Mouse (Mus musculus) kidney, adult 2 months (tissue): ENCODE data around the gene Aftph. TPM values are rescaled to one million over a fixed set of nuclear protein-coding genes. Genes with fewer than 3 reads are reported as not detected.

Experiments
- DNase-seq: peaks from one replicate; pipeline ENCODE4 v3.0.0; 2021
- H3K27ac ChIP-seq: fragments of 200-500 bp; 2 replicates; pipeline ENCODE4 v1.5.1; 2012; ENCODE audit warnings: low read depth, low read length, control low read depth, inconsistent platforms; ENCODE audit not compliant: insufficient read depth
- H3K27me3 ChIP-seq: fragments of 200-500 bp; replicated peaks from 2 replicates; pipeline ENCODE4 v1.6.1; 2012; ENCODE audit warnings: mild to moderate bottlenecking, moderate library complexity, low read length, inconsistent platforms; ENCODE audit not compliant: control insufficient read depth, insufficient read depth
- H3K36me3 ChIP-seq: fragments of 200-500 bp; 2 replicates; pipeline ENCODE4 v1.6.1; 2012; ENCODE audit warnings: mild to moderate bottlenecking, moderate library complexity, low read length, inconsistent platforms; ENCODE audit not compliant: control insufficient read depth, insufficient read depth
- H3K4me1 ChIP-seq: fragments of 200-500 bp; 2 replicates; pipeline ENCODE4 v1.6.1; 2011; ENCODE audit warnings: low read length; ENCODE audit not compliant: control insufficient read depth, insufficient read depth
- H3K4me3 ChIP-seq: fragments of 200-500 bp; 2 replicates; pipeline ENCODE4 v1.5.1; 2011; ENCODE audit warnings: mild to moderate bottlenecking, low read depth, low read length, control low read depth; ENCODE audit not compliant: insufficient read depth
- CTCF ChIP-seq: fragments of 200-500 bp; conservative IDR thresholded peaks from 2 replicates; pipeline ENCODE4 v1.5.1; 2011; ENCODE audit warnings: low read depth, mild to moderate bottlenecking, control low read depth, low read length, moderate library complexity, mixed read lengths; ENCODE audit not compliant: insufficient read depth, insufficient read length
- POLR2A ChIP-seq: fragments of 200-500 bp; IDR thresholded peaks from one replicate; pipeline ENCODE4 v1.6.1; 2011; ENCODE audit warnings: low read depth, low read length, control low read depth
- WGBS: fragments of 180-500 bp; shearing (Covaris S2); methylation state at CpG from one replicate; pipeline ENCODE4 v1.1.7; 2018; 5-methylcytosine and 5-hydroxymethylcytosine counted together
- polyA plus RNA-seq: library from polyadenylated mRNA; depleted of rRNA; stranded (reverse); fragments of >200 nt; gene quantifications from 2 replicates; pipeline ENCODE4 v1.2.3, GENCODE M21; 2012; rRNA removed

Aftph gene
- 72.8 and 78.8 TPM in 2 replicates for polyA plus RNA-seq

DNA sequence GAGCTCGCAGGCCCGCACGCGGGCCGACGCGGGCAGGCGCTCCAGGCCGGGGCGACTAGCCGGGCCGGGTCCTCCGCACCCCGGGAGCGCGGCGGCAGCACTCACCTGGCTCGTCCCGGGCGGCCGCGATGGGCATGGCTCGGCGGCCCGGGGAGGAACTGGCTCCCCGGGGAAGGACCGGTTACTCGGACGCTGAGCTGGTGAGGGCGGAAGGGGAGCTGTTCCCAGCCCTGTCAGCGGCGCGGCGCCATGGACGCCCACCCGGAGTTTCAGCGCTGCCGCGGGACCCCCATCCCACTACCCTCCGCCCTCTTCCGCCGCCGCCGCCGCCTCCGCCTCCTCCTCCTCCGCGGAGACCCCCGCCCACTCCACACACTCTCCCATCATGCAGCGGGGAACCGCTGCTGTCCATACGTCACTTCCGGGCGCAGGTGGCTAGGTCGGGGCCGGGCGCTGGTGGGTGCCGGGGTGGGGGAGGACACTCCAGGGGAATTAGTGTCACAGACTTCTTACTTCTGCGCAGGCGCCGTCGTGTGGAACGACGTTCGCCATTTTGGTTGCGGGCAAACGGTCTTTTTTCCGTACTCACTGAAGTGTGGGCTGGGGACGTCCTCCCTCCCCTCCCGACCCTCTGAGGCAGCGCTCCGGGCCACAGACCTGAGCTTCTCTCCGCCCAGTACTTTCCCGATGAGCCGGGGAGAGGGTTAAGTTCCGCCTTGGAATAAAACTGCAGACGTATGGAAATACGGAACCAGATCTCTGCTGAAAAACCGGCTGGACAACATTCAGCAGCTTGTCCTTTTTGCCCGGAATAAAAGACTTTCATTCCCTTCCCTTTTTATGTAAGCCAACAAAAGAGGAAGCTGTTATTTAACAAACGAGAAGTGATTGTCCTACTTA, at the start of gene Aftph:
Gene Aftph, minus strand, starts transcription at position 389 of the 900 bp plus-strand sequence.
- TF ChIP-seq POLR2A (peak; percentile 66), CTCF (no peak)
- peak; percentile 99 for DNase-seq
- Histone ChIP-seq H3K27me3 (no peaks in the 10 kb centered on the region), H3K36me3 (no peaks in the 10 kb centered on the region), H3K27ac (peak within 1 kb of the TSS; percentile 100), H3K4me3 (peak within 1 kb of the TSS; percentile 99), H3K4me1 (peaks cover 6% of the 10 kb centered on the region; the same call in 1 of the 2 replicates)
- WGBS, result under 1% methylated on average over 81 of the region's 81 CpGs

DNA sequence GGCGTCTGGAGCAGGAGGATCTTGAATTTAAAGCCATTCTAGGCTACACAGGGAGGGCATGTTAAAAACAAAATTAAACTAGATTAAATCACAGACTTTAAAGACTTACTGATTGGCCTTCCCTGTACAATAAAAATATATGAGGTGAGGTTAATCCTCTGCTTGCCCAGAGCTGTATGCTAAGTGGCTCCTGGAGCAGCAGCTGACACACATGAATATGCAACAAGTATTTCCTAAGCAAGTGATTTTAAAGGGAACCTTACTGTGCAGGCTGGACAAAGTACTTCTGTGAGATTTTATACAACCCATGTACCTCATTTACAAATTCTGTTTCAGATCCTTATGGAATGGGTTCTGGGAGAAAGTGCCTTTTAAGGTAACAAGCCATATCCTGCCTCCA, 47.6 kb upstream of the Aftph start:
- no peak for TF ChIP-seq CTCF
- no peak for TF ChIP-seq POLR2A
- Histone ChIP-seq H3K36me3 (no peaks in the 10 kb centered on the region), H3K27me3 (no peaks in the 10 kb centered on the region), H3K27ac (no peak overlapping the region), H3K4me3 (no peak overlapping the region), H3K4me1 (no peaks in the 10 kb centered on the region)
- no peak for DNase-seq
- 57% methylated on average over 1 of the region's 1 CpGs for WGBS

- Histone ChIP-seq H3K27me3 (no peaks in the 10 kb centered on the region), H3K4me3 (no peak overlapping the region), H3K27ac (no peak overlapping the region), H3K36me3 (no peaks in the 10 kb centered on the region), H3K4me1 (no peaks in the 10 kb centered on the region)
- TF ChIP-seq POLR2A, result no peak
- TF ChIP-seq CTCF, result no peak
- WGBS, result 57% methylated on average over 3 of the region's 3 CpGs
- DNase-seq, result no peak
These were observed 46.7 kb upstream of the Aftph start for GRCm38 (mm10) chr11:20788070-20788469.

DNA sequence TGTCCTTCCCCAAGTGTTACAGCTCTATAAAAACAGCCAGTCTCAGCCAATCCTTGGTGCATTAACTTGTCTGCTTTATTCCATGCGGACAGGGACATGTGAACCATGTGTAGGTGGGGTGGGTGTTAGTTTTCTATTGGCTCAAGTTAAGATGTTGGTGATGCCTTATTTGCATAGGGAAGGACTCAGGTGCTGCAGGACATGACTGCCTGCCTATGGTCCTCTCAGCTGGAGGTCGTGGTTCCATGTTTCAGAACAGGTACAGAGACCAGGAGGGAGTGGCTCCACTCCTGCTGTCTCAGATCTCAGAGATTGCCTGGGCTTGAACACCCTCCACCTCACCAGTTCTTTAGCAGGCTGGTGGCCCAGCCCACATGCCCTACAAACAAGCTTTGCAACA, 44.8 kb upstream of the Aftph start:
- H3K27me3 ChIP-seq, result no peaks in the 10 kb centered on the region
- DNase-seq, result no peak
- H3K27ac ChIP-seq, result no peak overlapping the region
- 71% methylated on average over 2 of the region's 2 CpGs for WGBS
- no peaks in the 10 kb centered on the region for H3K4me1 ChIP-seq
- H3K36me3 ChIP-seq, result no peaks in the 10 kb centered on the region
- H3K4me3 ChIP-seq, result no peak overlapping the region
- TF ChIP-seq CTCF (no peak), POLR2A (no peak)

DNA sequence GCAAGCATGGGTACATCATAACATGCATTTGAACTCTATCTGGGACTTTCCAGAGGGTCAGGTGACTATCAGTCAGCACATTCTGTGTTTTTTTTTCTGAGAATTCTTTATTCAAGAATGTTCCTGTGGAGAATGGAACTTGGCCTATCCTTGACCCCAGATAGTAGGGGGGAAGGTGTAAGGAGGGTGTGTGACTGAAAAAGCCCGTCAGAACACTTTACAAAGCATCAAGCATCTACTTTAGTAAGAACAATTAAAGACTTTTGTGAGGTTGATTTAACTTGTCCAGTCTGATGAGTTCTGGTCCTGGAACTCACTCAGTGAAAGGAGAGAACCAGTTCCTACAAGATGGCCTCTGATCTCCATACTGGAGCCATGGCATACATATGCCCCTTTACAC, 43.8 kb upstream of the Aftph start:
- no peak for TF ChIP-seq CTCF
- no peak for TF ChIP-seq POLR2A
- Histone ChIP-seq H3K27me3 (no peaks in the 10 kb centered on the region), H3K27ac (no peak overlapping the region), H3K4me3 (no peak overlapping the region), H3K36me3 (no peaks in the 10 kb centered on the region), H3K4me1 (no peaks in the 10 kb centered on the region)
- no peak for DNase-seq
- 77% methylated on average over 1 of the region's 1 CpGs for WGBS

DNA sequence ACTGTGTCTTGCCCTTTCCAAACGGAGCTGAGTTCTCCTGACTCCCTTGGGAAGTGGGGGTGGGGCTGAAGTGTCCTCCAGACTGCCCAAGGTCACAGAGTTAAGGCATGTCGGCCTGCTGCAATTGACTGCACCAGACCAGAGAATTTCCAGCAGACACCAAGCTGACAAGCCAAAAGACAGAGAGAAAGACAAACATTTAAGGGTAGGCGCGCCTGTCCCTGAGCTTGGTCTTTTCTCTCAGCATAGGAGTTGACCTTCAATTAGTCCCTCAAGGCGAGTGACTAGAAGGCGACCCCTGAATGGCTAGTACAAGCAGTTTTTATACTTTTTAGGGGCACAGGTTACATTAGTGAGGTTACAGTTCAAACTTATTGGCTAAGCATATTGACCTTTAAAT, 43.4 kb upstream of the Aftph start:
- Histone ChIP-seq H3K36me3 (no peaks in the 10 kb centered on the region), H3K4me1 (no peaks in the 10 kb centered on the region), H3K4me3 (no peak overlapping the region), H3K27me3 (no peaks in the 10 kb centered on the region), H3K27ac (no peak overlapping the region)
- DNase-seq, result no peak
- 89% methylated on average over 6 of the region's 6 CpGs for WGBS
- TF ChIP-seq CTCF (no peak), POLR2A (no peak)

GRCm38 (mm10) chr11:20783467-20783866, 42.1 kb upstream of the Aftph start:
- Histone ChIP-seq H3K27ac (no peak overlapping the region), H3K4me1 (no peaks in the 10 kb centered on the region), H3K36me3 (no peaks in the 10 kb centered on the region), H3K4me3 (no peak overlapping the region), H3K27me3 (no peaks in the 10 kb centered on the region)
- 76% methylated on average over 1 of the region's 1 CpGs for WGBS
- TF ChIP-seq CTCF (no peak), POLR2A (no peak)
- no peak for DNase-seq
